Mouse (Mus musculus): ENCODE measurements around the gene Slc39a11.

DNA sequence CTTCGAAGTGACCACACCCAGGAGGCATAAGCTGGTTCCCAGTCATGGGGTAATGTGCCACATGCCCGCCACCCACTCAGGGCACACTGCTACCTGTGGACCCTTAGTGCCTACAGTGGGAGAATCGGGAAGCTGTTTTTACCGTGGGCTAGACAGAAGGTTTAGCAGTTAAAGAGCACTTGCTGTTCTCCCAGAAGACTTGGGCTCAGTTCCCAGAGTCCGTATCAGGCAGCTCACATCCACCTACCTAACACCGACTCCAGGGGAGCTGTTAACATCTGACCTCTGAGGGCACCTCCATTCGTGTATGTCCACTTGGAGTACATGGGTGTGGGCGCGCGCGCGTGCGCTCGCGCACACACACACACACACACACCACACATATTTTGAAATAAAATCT, 4.2 kb upstream of the Slc39a11 start:
- no peak for TF ChIP-seq CTCF (IDR thresholded peaks at IDR 0.05; ENCODE audit: low read depth, low read length)
- TF ChIP-seq TAL1 (conservative IDR thresholded peaks at IDR 0.05; ENCODE audit: low read depth, low read length): no peak
- no peak for TF ChIP-seq GATA1 (IDR thresholded peaks at IDR 0.05; ENCODE audit: borderline replicate concordance, low read length)
- TF ChIP-seq POLR2AphosphoS5 (IDR thresholded peaks at IDR 0.05; ENCODE audit: insufficient replicate concordance, low read depth, low read length): no peak
